Mouse (Mus musculus) sigmoid colon, adult 10 weeks (tissue): ENCODE data around the gene 1700093K21Rik. TPM values are rescaled to one million over a fixed set of nuclear protein-coding genes. Genes with fewer than 3 reads are reported as not detected.

Source experiments
- polyA plus RNA-seq: library from polyadenylated mRNA; stranded (reverse); fragments of 350-450 nt; fragmentation: Illumina TruSeq; extraction: RNeasy Lipid Tissue Mini Kit (QIAGEN cat#74804); gene quantifications from one replicate; pipeline ENCODE4 v1.2.3, GENCODE M21; 2014; ENCODE audit warnings: low read depth, low replicate concordance

1700093K21Rik gene
- not detected for polyA plus RNA-seq

DNA sequence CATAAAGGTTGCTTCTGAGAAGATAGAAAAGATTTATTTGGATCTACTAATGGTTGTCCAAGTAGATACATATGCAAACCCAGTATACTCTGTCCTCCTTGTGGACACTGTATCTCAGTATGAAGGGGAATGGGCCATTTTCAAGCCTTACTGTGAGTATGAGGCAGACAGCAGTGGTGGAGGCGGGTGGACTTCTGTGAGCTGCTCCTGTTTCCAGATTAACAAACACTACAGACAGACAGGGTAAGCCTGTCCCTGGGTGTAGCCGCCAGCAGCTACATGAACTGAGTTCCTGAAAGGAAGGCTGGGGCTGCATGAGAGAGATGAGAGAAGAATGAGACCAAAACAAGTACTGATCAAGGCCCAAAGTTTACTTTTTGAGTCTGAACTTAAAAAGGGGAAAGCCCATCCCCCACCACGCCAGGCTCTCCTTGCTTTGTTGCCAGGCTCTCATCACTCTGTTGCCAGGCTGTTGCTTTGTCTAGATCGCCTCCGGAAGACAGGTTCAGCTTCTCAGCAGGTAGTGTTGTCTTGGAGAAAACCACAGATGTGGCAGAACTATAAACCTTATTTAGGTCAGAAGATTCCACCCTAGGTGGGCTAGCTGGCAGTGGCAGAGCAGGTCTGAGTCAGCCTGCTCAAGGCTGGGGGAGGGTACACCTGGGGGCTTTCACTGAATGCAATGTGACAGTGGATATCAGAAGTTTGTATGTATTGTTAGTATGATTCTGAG is at the start of gene 1700093K21Rik:
TSS of gene 1700093K21Rik (minus strand) at position 683 of the 733 bp plus-strand sequence.

DNA sequence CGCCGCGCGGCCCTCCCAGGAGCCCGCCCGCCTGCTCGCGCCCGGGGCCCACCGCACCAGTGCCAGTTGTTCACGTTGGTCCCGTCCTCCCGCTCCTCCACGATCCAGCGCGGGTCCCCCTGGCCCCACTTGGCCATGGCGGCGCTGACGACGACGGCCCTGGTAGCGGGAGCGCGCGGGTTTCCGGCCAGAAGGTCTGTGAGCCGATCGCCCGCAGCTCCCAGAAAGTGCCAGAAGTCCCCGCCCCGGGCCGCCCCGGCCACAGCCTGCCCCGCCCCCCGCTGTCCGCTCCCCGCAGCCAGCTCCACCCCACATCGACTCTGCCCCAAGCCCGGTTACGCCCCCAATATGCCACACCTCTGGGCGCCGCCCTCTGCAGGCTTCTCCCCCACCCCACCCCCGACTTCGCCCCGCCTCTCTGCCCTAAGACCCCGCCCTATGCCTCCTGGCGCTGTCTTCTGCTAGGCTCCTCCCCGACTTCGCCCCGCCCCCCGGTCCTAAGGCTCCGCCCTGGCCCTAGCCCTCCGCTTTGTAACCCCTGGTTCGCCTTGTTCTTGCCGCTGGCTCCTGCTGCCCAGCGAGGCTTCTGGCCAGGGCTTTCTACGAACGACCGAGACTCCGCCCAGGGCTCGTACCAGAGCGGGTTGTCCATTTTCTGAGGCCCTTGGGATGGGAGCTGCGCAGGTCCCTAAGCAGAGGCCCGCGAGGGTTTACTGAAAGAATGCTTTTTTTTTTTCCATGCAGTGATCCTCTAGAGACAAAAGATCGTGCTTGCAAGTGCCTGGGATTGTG is 23.0 kb downstream of the 1700093K21Rik start, which contains the start of gene Ahsa2:
TSS of gene Ahsa2 (minus strand) at position 313 of the 792 bp plus-strand sequence.

Other genes with a start within 250 kb of the 1700093K21Rik start
- 214 TPM for gene Usp34, start 214.3 kb downstream of the 1700093K21Rik start, polyA plus RNA-seq
- gene Ahsa2, start 23.1 kb downstream of the 1700093K21Rik start, polyA plus RNA-seq = 63.8 TPM
- 41.7 TPM for gene 0610010F05Rik, start 112.5 kb upstream of the 1700093K21Rik start, polyA plus RNA-seq
- gene Pus10, start 144.5 kb upstream of the 1700093K21Rik start, polyA plus RNA-seq = 57.3 TPM
- gene Pex13, start 144.8 kb upstream of the 1700093K21Rik start, polyA plus RNA-seq = 51.2 TPM
- gene Rel, start 249.8 kb upstream of the 1700093K21Rik start, polyA plus RNA-seq = 14.8 TPM